Mouse (Mus musculus) spleen, embryonic (tissue): ENCODE results near the gene Notch2.

Source experiments
- CTCF ChIA-PET: fragments of 350-600 bp; sonication (Branson Sonifier 250); formaldehyde crosslinking; loops from one replicate; lab custom pipeline; 2022; lab: Charles Lee

Notch2 gene

DNA sequence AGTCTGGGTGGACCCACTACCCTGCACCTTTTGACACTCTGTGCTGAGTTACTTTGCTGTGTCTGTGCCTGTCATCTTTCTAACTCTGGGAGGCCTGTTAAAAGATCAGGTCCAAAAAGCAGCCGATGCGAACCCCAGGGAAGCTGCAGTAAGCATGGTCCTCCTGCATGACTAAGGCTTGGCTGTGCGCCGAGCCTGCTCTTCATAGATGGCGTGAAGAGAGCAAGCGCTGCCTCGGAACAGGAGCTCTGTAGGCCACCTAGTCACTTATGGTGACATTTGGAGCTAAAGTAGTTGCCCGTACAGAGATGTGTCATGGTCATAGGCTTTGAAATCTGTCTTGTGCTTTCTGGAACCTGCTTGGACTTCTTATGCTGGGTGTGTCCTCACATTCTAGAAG is 119.3 kb downstream of the Notch2 start:
- CTCF ChIA-PET: no interaction called here

GRCm38 (mm10) chr3:98141456-98141855 is 128.1 kb downstream of the Notch2 start:
- CTCF ChIA-PET: interaction anchor here (0.6 to 0.7 kb wide), 2 partner anchors 47 to 206 kb away, joined by 3 to 4 read pairs; no protein-coding TSS in a partner anchor

DNA sequence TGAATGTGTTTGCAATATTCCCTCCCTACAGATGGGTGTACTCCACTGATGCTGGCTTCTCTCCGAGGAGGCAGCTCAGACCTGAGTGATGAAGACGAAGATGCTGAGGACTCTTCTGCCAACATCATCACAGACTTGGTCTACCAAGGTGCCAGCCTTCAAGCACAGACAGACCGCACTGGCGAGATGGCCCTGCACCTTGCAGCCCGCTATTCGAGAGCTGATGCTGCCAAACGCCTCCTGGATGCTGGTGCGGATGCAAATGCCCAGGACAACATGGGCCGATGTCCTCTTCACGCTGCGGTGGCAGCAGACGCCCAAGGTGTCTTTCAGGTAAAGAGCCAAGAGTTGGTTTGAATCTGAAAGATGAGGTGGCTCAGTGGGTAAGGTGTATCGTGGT is 129.5 kb downstream of the Notch2 start:
- CTCF ChIA-PET: no interaction called here

DNA sequence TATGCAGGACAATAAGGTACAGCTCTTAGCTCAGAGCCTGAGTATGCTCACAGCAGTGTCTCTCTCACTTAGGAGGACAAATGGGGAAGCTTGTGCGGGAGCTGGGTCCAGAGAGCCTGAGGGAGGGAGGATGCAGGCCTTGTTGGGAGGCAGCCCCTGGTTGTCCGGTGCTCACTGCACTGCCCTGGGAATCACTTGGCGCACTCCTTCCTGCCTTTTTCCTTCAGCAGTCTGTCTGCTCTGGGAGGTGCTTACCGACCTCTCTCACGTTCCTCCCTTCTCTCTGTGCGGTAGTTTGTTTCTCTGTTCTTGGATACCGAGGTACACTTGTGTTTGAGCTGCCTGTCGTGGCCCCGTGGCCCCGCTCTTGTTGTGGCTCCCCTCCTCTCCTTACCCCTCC is 131.9 kb downstream of the Notch2 start:
- CTCF ChIA-PET: no interaction called here

- CTCF ChIA-PET: no interaction called here
These were observed 133.4 kb downstream of the Notch2 start for GRCm38 (mm10) chr3:98146471-98147410.

GRCm38 (mm10) chr3:98147706-98148105 is 134.4 kb downstream of the Notch2 start:
- CTCF ChIA-PET: no interaction called here

GRCm38 (mm10) chr3:98149881-98150280 is 136.6 kb downstream of the Notch2 start:
- CTCF ChIA-PET: no interaction called here

GRCm38 (mm10) chr3:98151016-98151415 is 137.7 kb downstream of the Notch2 start:
- CTCF ChIA-PET: no interaction called here

- CTCF ChIA-PET: no interaction called here
These were observed 140.1 kb downstream of the Notch2 start for GRCm38 (mm10) chr3:98153460-98153859.

DNA sequence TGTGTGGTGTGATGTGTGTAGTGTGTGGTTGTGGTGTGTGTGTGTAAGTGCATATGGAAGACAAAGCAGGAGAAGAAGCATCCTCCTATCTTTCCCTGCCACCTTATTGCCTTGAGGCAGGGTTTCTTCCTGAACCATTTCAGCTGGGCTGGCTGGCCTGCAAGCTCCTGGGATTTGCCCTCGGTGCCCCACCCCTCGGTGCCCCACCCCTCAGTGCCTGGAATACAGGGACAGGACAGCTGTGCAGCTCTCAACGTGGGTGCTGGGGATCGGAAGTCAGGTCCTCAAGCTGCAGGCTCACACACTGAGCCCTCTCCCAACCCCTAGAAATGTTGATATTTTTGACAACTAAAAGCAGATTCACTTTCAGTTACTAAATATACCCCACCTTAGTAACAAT is 142.8 kb downstream of the Notch2 start:
- CTCF ChIA-PET: no interaction called here

DNA sequence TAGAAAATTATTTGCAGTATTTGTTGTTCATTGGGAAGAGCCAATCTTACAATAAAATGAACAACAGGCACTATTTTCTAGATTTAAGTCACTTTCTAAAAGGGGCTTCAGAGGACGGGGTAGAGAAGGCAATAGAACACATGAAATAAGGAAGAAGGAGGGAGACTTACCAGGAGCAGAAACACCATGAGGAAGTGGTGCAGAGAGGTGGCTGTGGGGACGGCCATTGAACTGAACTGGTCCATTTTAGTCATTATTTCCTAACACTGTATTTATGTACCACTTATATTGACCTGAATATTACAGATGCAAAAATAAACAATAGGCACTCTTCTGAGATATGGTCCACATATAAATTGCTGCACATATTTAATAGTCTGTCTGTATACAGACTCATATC is 143.7 kb downstream of the Notch2 start:
- CTCF ChIA-PET: no interaction called here

DNA sequence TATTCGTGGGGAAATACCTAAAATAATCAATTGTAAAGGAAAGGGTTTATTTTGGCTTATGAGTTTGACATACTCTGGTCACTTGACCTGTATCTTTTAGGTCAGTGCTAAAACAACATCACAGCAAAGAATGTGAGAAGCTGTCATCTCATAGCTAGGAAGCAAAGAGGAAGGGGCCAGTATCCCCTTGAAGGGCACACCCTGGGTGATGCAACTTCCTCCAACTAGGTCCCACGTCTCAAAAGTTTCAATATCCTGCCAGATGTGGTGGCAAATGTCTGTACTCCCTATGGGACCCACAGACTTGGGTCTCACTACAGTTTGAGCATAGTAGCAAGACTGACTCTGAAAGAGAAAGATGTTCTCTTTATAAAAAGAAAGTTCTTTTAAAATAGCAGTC is 144.3 kb downstream of the Notch2 start:
- CTCF ChIA-PET: no interaction called here

GRCm38 (mm10) chr3:98158646-98159045 is 145.3 kb downstream of the Notch2 start:
- CTCF ChIA-PET: no interaction called here

- CTCF ChIA-PET: no interaction called here
These were observed 146.0 kb downstream of the Notch2 start for GRCm38 (mm10) chr3:98159289-98159688.

DNA sequence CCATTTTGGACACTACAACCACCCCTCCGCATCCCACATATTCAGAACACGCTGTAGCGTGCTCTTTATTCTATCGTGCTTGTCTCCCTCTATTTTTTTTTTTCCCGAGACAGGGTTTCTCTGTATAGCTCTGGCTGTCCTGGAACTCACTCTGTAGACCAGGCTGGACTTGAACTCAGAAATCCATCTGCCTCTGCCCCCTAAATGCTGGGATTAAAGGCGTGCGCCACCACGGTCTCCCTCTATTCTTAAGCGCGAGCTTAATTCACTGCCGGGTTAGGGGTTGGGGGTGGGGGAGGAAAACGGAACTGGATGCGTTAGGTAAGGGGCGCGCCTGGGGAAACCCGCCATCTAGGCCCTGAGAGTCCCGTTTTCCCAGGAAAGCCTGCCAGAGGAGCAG is 147.0 kb downstream of the Notch2 start, which contains the start of gene Adam30:
Gene Adam30, plus strand, starts transcription at position 301 of the 400 bp plus-strand sequence.
- CTCF ChIA-PET: no interaction called here

- CTCF ChIA-PET: no interaction called here
These were observed 165.0 kb downstream of the Notch2 start for GRCm38 (mm10) chr3:98178340-98178739.

DNA sequence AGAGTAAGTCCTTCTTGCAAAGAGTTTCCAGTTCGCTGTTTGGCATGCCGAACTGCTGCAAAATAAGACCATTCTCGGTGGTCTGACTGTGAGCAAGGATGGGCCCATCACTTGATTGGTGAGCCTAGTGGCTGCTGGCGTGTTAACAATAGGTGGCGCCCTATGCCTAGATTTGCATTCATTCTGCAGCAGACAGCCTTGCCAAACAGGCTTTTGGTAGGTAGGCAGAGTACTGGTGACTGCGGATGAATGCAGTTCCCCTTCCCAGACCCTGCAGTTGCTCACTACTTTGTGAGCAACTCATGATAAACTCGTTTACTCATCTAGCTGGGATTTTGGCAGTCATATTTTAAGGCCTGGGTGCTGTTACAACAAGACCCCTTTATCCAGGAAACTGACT is 167.5 kb downstream of the Notch2 start:
- CTCF ChIA-PET: no interaction called here

GRCm38 (mm10) chr3:98185163-98185714 is 171.9 kb downstream of the Notch2 start:
- CTCF ChIA-PET: no interaction called here

GRCm38 (mm10) chr3:98187777-98188176 is 174.4 kb downstream of the Notch2 start:
- CTCF ChIA-PET: no interaction called here

DNA sequence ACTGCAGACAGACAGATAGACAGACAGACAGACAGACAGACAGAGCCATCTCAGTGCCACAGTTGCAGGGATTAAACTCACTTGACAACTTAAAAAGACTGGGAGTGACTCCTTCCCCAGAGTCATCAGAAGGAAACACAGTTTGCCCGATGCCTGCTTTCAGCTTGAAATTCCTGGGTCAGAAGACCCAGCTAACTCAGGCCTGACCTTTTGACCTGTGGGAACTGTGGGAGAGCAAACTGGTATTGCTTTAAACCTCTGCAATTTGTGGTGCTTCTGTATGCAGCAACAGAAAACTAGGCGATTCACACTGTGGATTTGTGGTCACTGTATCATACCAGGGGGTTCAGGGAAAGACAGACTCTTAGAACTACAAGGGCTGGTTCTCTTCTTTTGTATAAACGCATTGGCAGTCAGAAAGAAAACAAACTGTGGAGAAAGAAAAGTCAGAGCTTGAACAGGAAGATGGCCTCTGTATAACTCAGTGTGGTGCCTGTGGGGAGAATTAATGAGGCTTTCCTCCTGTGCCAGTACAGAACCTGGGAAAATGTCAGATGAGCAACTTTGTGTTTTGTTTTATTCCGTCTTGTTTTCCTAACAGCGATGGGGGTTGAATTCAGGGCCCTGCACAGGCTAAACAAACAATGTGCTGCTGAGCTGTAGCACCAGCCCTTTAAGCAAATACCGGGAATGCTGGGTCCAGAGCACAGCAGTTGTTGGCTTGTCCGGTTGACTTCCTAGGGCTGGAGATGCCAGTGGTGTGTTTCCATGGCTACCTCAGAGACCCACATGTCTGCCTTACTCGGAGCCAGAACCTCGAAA is 184.6 kb downstream of the Notch2 start:
- CTCF ChIA-PET: no interaction called here

DNA sequence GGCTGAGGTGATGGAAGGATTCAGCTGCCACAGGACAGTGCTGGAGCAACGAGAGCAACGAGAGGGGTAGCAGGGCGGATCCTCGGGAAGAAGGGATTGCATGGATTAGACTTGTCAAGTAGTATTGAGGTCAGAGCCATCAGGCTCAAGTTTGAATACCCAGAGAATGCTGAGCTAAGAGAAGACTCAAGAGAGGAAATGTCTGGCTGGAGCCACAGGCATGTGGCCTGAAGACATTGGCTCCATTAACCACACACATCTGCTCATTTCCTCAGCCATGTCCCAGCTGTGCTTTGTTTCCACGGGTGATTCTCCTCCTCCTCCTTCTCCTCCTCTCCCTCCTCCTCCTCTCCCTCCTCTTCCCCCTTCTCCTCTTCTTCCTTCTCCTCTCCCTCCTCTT is 186.4 kb downstream of the Notch2 start:
- CTCF ChIA-PET: no interaction called here
